Comparison of ENCODE assay signal across 8 mouse cellular contexts in genomic region chr7:16052684-16053083, GRCm38 (mm10). TPM values are rescaled to one million over a fixed set of nuclear protein-coding genes. Genes with fewer than 3 reads are reported as not detected.
DNase-seq lines count a peak whose midpoint lies in the region; ATAC-seq and TF ChIP-seq lines count a peak whose summit lies in the region.

No protein-coding gene starts in this region.

- H3K36me3 ChIP-seq in E14TG2a.4 (ENCODE audit: insufficient read depth, low read length): peaks cover 16% of the 10 kb centered on the region; the same call in 1 of the 2 replicates
- H3K36me3 ChIP-seq in forebrain, embryonic 11.5 days (ENCODE audit: control insufficient read depth, insufficient read depth, low read length): no peaks in the 10 kb centered on the region
- no peaks in the 10 kb centered on the region for H3K36me3 ChIP-seq in heart, embryonic 16.5 days (ENCODE audit: control insufficient read depth, insufficient read depth)
- H3K36me3 ChIP-seq in liver, embryonic 14.5 days (replicated peaks; ENCODE audit: control insufficient read depth, insufficient read depth, low read depth): no peaks in the 10 kb centered on the region
- no peaks in the 10 kb centered on the region for H3K36me3 ChIP-seq in stomach, embryonic 15.5 days

- peak overlapping the region; percentile 54 for H3K9ac ChIP-seq in forebrain, embryonic 11.5 days (ENCODE audit: low read length)
- peak overlapping the region; percentile 83 for H3K9ac ChIP-seq in heart, embryonic 16.5 days (ENCODE audit: low read length)
- H3K9ac ChIP-seq in liver, embryonic 14.5 days (replicated peaks): peak overlapping the region; percentile 70
- peak overlapping the region; percentile 47; the same call in 1 of the 2 replicates for H3K9ac ChIP-seq in stomach, embryonic 15.5 days

- under 1% methylated on average over 24 of the region's 24 CpGs for WGBS in forebrain, embryonic 11.5 days
- WGBS in heart, embryonic 16.5 days: under 1% methylated on average over 24 of the region's 24 CpGs
- WGBS in liver, embryonic 14.5 days (ENCODE audit: insufficient replicate concordance): 0% methylated on average over 24 of the region's 24 CpGs
- under 1% methylated on average over 24 of the region's 24 CpGs for WGBS in stomach, embryonic 15.5 days

- peaks cover 42% of the 10 kb centered on the region for H3K4me1 ChIP-seq in E14TG2a.4 (replicated peaks; ENCODE audit: low read depth, low read length)
- peaks cover 13% of the 10 kb centered on the region; the same call in 1 of the 2 replicates for H3K4me1 ChIP-seq in forebrain, embryonic 11.5 days (replicated peaks; ENCODE audit: control insufficient read depth, insufficient read depth, low read length)
- peaks cover 20% of the 10 kb centered on the region for H3K4me1 ChIP-seq in heart, embryonic 16.5 days (ENCODE audit: control insufficient read depth, insufficient read depth, low read length)
- H3K4me1 ChIP-seq in liver, embryonic 14.5 days (replicated peaks; ENCODE audit: control insufficient read depth in 2 of 2, insufficient read depth in 2 of 2, low read length in 1 of 2): peaks cover 22 to 23% of the 10 kb centered on the region in 2 experiments
- peaks cover 20% of the 10 kb centered on the region for H3K4me1 ChIP-seq in stomach, embryonic 15.5 days

- H3K4me2 ChIP-seq in forebrain, embryonic 11.5 days (ENCODE audit: low read depth, low read length, severe bottlenecking): peak overlapping the region; percentile 53
- H3K4me2 ChIP-seq in heart, embryonic 16.5 days (ENCODE audit: low read depth, low read length): peak overlapping the region; percentile 90
- peak overlapping the region; percentile 90 for H3K4me2 ChIP-seq in liver, embryonic 14.5 days (ENCODE audit: low read depth)
- H3K4me2 ChIP-seq in stomach, embryonic 15.5 days: peak overlapping the region; percentile 86

- no peak for TF ChIP-seq EP300 in liver, embryonic 14.5 days (IDR thresholded peaks at IDR 0.05; ENCODE audit: low read depth)

- H3K27me3 ChIP-seq in E14TG2a.4 (ENCODE audit: insufficient read depth, low read length): peaks cover 6% of the 10 kb centered on the region; the same call in 1 of the 2 replicates
- no peaks in the 10 kb centered on the region for H3K27me3 ChIP-seq in forebrain, embryonic 11.5 days (ENCODE audit: control insufficient read depth, insufficient read depth, low read length)
- no peaks in the 10 kb centered on the region for H3K27me3 ChIP-seq in heart, embryonic 16.5 days (ENCODE audit: control insufficient read depth, insufficient read depth, low read length)
- no peaks in the 10 kb centered on the region for H3K27me3 ChIP-seq in liver, embryonic 14.5 days (ENCODE audit: control insufficient read depth, insufficient read depth, low read length)
- H3K27me3 ChIP-seq in stomach, embryonic 15.5 days (replicated peaks): no peaks in the 10 kb centered on the region

- TF ChIP-seq CTCF in E14TG2a.4 (conservative IDR thresholded peaks at IDR 0.05; ENCODE audit: low read length): no peak
- TF ChIP-seq CTCF in liver, embryonic 14.5 days (IDR thresholded peaks at IDR 0.05; ENCODE audit: low read depth): no peak

- H3K27ac ChIP-seq in forebrain, embryonic 11.5 days (ENCODE audit: low read depth, low read length): peak overlapping the region; percentile 43
- peak overlapping the region; percentile 95 for H3K27ac ChIP-seq in heart, embryonic 16.5 days (ENCODE audit: low read length)
- H3K27ac ChIP-seq in liver, embryonic 14.5 days: peak overlapping the region; percentile 91
- H3K27ac ChIP-seq in stomach, embryonic 15.5 days: peak overlapping the region; percentile 91

- peak overlapping the region; percentile 83 for H3K4me3 ChIP-seq in E14TG2a.4 (replicated peaks; ENCODE audit: low read length)
- peak overlapping the region; percentile 39 for H3K4me3 ChIP-seq in forebrain, embryonic 11.5 days (ENCODE audit: low read depth, low read length)
- H3K4me3 ChIP-seq in heart, embryonic 16.5 days (ENCODE audit: low read length): peak overlapping the region; percentile 79
- H3K4me3 ChIP-seq in liver, embryonic 14.5 days (ENCODE audit: insufficient read depth in 1 of 2, low read depth in 2 of 2, low read length in 2 of 2): peak overlapping the region; percentile 66 to 90
- H3K4me3 ChIP-seq in stomach, embryonic 15.5 days (replicated peaks): peak overlapping the region; percentile 63

- peak; percentile 93 for DNase-seq in c-Kit-positive CD71-positive TER-119-negative erythroid progenitor cells, embryonic 14.5 days (ENCODE audit: low read depth)
- DNase-seq in forebrain, embryonic 11.5 days (ENCODE audit: low spot score): peak; percentile 97
- peak; percentile 98 for DNase-seq in kidney, postnatal 25 days
- peak; percentile 94 for DNase-seq in liver, embryonic 14.5 days (ENCODE audit: low read depth in 3 of 3, low spot score in 3 of 3)
- DNase-seq in neural tube, embryonic 10.5 days (ENCODE audit: extremely low spot score, low spot score): peak; percentile 93

- ATAC-seq in forebrain, embryonic 11.5 days (replicated peaks; ENCODE audit: low FRiP score): peak; percentile 87
- peak; percentile 84 for ATAC-seq in heart, embryonic 16.5 days (replicated peaks; ENCODE audit: extremely low read depth, insufficient read depth, low FRiP score)
- peak; percentile 66 for ATAC-seq in liver, embryonic 14.5 days (ENCODE audit: insufficient read depth)
- peak; percentile 81 for ATAC-seq in stomach, embryonic 15.5 days (ENCODE audit: insufficient read depth, low FRiP score, low read depth)

- H3K9me3 ChIP-seq in E14TG2a.4 (ENCODE audit: low read length): no peaks in the 10 kb centered on the region
- H3K9me3 ChIP-seq in forebrain, embryonic 11.5 days (ENCODE audit: control insufficient read depth, low read length): no peaks in the 10 kb centered on the region
- H3K9me3 ChIP-seq in heart, embryonic 16.5 days (replicated peaks; ENCODE audit: control insufficient read depth, low read length): no peaks in the 10 kb centered on the region
- H3K9me3 ChIP-seq in liver, embryonic 14.5 days (ENCODE audit: control insufficient read depth, low read length): no peaks in the 10 kb centered on the region
- H3K9me3 ChIP-seq in stomach, embryonic 15.5 days: no peaks in the 10 kb centered on the region

RNA-seq across cellular contexts. Expression of gene Bicra, which starts 5.0 kb away (rescaled TPM):
- polyA plus RNA-seq in forebrain, embryonic 11.5 days (2014; fragmentation: Nextera tagmentation; extraction: Ambion mirVana): 10.9 and 11.6 TPM in 2 replicates
- 4.7 and 4.8 TPM in 2 replicates for polyA plus RNA-seq in heart, embryonic 16.5 days (2015; fragmentation: Nextera tagmentation; extraction: Ambion mirVana)
- 1.8 and 2.2 TPM in 2 replicates for polyA plus RNA-seq in liver, embryonic 14.5 days (2012; rRNA removed)
- polyA plus RNA-seq in liver, embryonic 14.5 days (2014; fragmentation: Nextera tagmentation; extraction: Ambion mirVana): 0.83 and 1.5 TPM in 2 replicates
- polyA plus RNA-seq in stomach, embryonic 15.5 days (2015; fragmentation: Nextera tagmentation; extraction: Ambion mirVana): 5.8 and 7.2 TPM in 2 replicates

RNA-seq across cellular contexts. Expression of gene Zfp541, which starts 8.9 kb away (rescaled TPM):
- polyA plus RNA-seq in forebrain, embryonic 11.5 days (2014; fragmentation: Nextera tagmentation; extraction: Ambion mirVana): not detected in 2 replicates
- polyA plus RNA-seq in heart, embryonic 16.5 days (2015; fragmentation: Nextera tagmentation; extraction: Ambion mirVana): 0.05 TPM in 1 of 2 replicates, not detected in the other
- polyA plus RNA-seq in liver, embryonic 14.5 days (2012; rRNA removed): 0.02 TPM in 1 of 2 replicates, not detected in the other
- polyA plus RNA-seq in liver, embryonic 14.5 days (2014; fragmentation: Nextera tagmentation; extraction: Ambion mirVana): not detected in 2 replicates
- polyA plus RNA-seq in stomach, embryonic 15.5 days (2015; fragmentation: Nextera tagmentation; extraction: Ambion mirVana): 0.04 and 0.10 TPM in 2 replicates

RNA-seq across cellular contexts. Expression of gene Napa, which starts 45.6 kb away (rescaled TPM):
- 156 and 167 TPM in 2 replicates for polyA plus RNA-seq in forebrain, embryonic 11.5 days (2014; fragmentation: Nextera tagmentation; extraction: Ambion mirVana)
- 166 and 168 TPM in 2 replicates for polyA plus RNA-seq in heart, embryonic 16.5 days (2015; fragmentation: Nextera tagmentation; extraction: Ambion mirVana)
- polyA plus RNA-seq in liver, embryonic 14.5 days (2012; rRNA removed): 88.9 and 110 TPM in 2 replicates
- 107 and 112 TPM in 2 replicates for polyA plus RNA-seq in liver, embryonic 14.5 days (2014; fragmentation: Nextera tagmentation; extraction: Ambion mirVana)
- 175 and 176 TPM in 2 replicates for polyA plus RNA-seq in stomach, embryonic 15.5 days (2015; fragmentation: Nextera tagmentation; extraction: Ambion mirVana)

Comparison
In these comparisons a context has a peak if more than half of its experiments do, and no peak if none do; other contexts are left out.
1. Peak in every context shown above with its lines: DNase-seq, ATAC-seq, H3K4me3 ChIP-seq and H3K27ac ChIP-seq.
2. H3K27ac ChIP-seq: peak in every context shown above with its lines; median percentile 95 in heart, embryonic 16.5 days; 91 in liver, embryonic 14.5 days; 91 in stomach, embryonic 15.5 days; 43 in forebrain, embryonic 11.5 days.